Mouse (Mus musculus): Measurements from ENCODE around the gene Vamp1. TPM values are rescaled to one million over a fixed set of nuclear protein-coding genes. Genes with fewer than 3 reads are reported as not detected.
A peak's percentile ranks its signal among the peaks of the same experiment; 100 is the strongest.

Gene Vamp1
- total and polyA plus RNA-seq, 3 experiments: 1.5 to 5.5 TPM; not detected in 1

DNA sequence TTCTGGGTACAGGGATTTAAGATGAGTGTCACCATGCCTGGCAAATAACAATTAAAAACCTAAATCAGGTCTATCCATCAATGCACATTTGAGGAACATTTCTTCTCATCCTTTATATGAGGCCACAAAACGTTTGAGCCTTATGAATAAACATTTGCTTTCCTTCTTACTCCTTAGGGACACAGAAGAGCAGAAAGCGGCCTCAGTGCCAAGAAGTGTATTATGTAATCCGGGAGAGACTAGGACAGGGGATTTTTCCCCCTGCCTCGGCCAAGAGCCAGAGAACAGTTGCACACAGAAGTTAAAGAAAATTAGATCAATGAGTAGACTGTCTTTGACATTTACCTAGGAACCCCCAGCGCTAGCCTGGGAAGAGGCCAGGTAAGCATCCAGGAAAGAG, 33.2 kb upstream of the Vamp1 start:
- no peaks in the 10 kb centered on the region for H3K4me1 ChIP-seq (ENCODE audit: control insufficient read depth in 1 of 2, insufficient read depth in 2 of 2, low read length in 2 of 2)
- H3K36me3 ChIP-seq (ENCODE audit: control insufficient read depth in 1 of 2, insufficient read depth in 2 of 2, low read length in 2 of 2): peaks cover 0 to 44% of the 10 kb centered on the region in 2 experiments; a peak in 2 of 4 replicates
- H3K9ac ChIP-seq (ENCODE audit: control insufficient read depth, low read depth, low read length, poor library complexity, severe bottlenecking): no peak overlapping the region
- H3K27ac ChIP-seq (ENCODE audit: control insufficient read depth, low read depth, low read length): no peak overlapping the region
- no peak overlapping the region for H3K4me3 ChIP-seq (ENCODE audit: control insufficient read depth in 1 of 2, insufficient read depth in 1 of 2, low read depth in 2 of 2, low read length in 2 of 2)
- H3K9me3 ChIP-seq (replicated peaks; ENCODE audit: insufficient read depth, low read length): no peaks in the 10 kb centered on the region
- H3K27me3 ChIP-seq (ENCODE audit: control insufficient read depth in 1 of 2, insufficient read depth in 2 of 2, low read length in 2 of 2): no peaks in the 10 kb centered on the region
- no peak for DNase-seq (ENCODE audit: low read depth, low spot score)
- no peak for TF ChIP-seq CHD2 (IDR thresholded peaks at IDR 0.05; ENCODE audit: low read length)
- TF ChIP-seq SMC3 (IDR thresholded peaks at IDR 0.05; ENCODE audit: low read depth, low read length): no peak
- no peak for TF ChIP-seq MAX (IDR thresholded peaks at IDR 0.05; ENCODE audit: low read length)
- TF ChIP-seq CTCF (IDR thresholded peaks at IDR 0.05 in 2 of 3, conservative IDR thresholded peaks at IDR 0.05 in 1 of 3; ENCODE audit: control insufficient read depth in 1 of 3, insufficient read depth in 1 of 3, low read depth in 2 of 3, low read length in 3 of 3, poor library complexity in 1 of 3, severe bottlenecking in 1 of 3): no peak
- TF ChIP-seq JUND (IDR thresholded peaks at IDR 0.05; ENCODE audit: low read depth, low read length): no peak
- no peak for TF ChIP-seq RAD21 (IDR thresholded peaks at IDR 0.05; ENCODE audit: low read depth, low read length)
- no peak for TF ChIP-seq ZMIZ1 (IDR thresholded peaks at IDR 0.05; ENCODE audit: low read depth, low read length)
- TF ChIP-seq MAFK (IDR thresholded peaks at IDR 0.05; ENCODE audit: borderline replicate concordance, low read depth, low read length): no peak
- TF ChIP-seq TCF12 (IDR thresholded peaks at IDR 0.05; ENCODE audit: low read depth, low read length): no peak
- no peaks in the 10 kb centered on the region; the same call in 1 of the 2 replicates for H3K79me2 ChIP-seq (ENCODE audit: control insufficient read depth, insufficient read depth, low read length, poor library complexity)

DNA sequence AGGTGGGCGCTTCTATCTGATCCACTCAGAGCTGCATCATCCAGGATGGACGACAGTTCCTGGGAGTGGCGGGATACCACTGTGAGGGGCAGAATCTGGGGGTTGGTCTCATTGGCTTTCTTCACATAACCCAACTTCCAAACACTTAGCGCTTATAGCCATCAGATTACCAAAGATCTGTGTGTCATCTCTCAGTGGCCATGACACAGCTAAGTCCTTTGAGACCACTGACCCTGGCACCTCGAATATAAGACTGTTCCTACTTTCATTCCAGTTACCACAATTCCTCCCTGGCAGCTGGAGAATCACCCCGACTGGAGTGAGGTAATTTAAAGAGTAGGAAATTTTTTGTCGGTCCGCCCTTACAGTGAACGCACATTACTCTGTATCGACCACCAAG, 29.1 kb upstream of the Vamp1 start:
- Histone ChIP-seq H3K9ac (ENCODE audit: control insufficient read depth, low read depth, low read length, poor library complexity, severe bottlenecking) (no peak overlapping the region), H3K27me3 (ENCODE audit: control insufficient read depth in 1 of 2, insufficient read depth in 2 of 2, low read length in 2 of 2) (no peaks in the 10 kb centered on the region), H3K9me3 (replicated peaks; ENCODE audit: insufficient read depth, low read length) (no peaks in the 10 kb centered on the region), H3K36me3 (ENCODE audit: control insufficient read depth in 1 of 2, insufficient read depth in 2 of 2, low read length in 2 of 2) (peaks cover 5 to 35% of the 10 kb centered on the region in 2 experiments; a peak in 3 of 4 replicates), H3K4me1 (ENCODE audit: control insufficient read depth in 1 of 2, insufficient read depth in 2 of 2, low read length in 2 of 2) (peaks cover 3 to 5% of the 10 kb centered on the region in 2 experiments; a peak in 2 of 4 replicates), H3K4me3 (ENCODE audit: control insufficient read depth in 1 of 2, insufficient read depth in 1 of 2, low read depth in 2 of 2, low read length in 2 of 2) (no peak overlapping the region), H3K27ac (ENCODE audit: control insufficient read depth, low read depth, low read length) (no peak overlapping the region), H3K79me2 (ENCODE audit: control insufficient read depth, insufficient read depth, low read length, poor library complexity) (peaks cover 19% of the 10 kb centered on the region)
- TF ChIP-seq ETS1 (IDR thresholded peaks at IDR 0.05; ENCODE audit: low read depth, low read length): no peak
- TF ChIP-seq MYB (IDR thresholded peaks at IDR 0.05; ENCODE audit: low read depth, low read length): no peak
- DNase-seq (ENCODE audit: low read depth, low spot score): no peak

DNA sequence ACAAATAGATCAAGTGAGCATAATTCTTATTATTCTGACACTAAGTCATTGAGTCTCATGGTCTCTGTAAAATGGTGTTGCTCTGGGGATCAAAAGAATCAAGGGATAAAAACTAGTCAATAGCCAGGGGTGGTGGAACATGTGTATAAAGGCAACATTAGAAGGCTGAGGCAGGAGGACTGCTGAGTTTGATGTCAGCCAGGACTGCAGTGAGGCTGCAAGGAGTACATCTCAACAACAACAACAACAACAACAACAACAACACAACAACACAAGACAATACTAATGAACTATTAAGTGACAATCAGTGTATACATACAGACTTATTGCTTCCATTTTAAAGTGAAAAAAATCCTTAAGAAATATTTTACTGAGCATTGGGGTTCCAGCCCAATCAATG, 24.5 kb upstream of the Vamp1 start:
- H3K4me3 ChIP-seq (ENCODE audit: control insufficient read depth in 1 of 2, insufficient read depth in 1 of 2, low read depth in 2 of 2, low read length in 2 of 2): peak overlapping the region; percentile 69 to 89
- peaks cover 3 to 11% of the 10 kb centered on the region in 2 experiments; a peak in 3 of 4 replicates for H3K4me1 ChIP-seq (ENCODE audit: control insufficient read depth in 1 of 2, insufficient read depth in 2 of 2, low read length in 2 of 2)
- peak overlapping the region; percentile 85 for H3K27ac ChIP-seq (ENCODE audit: control insufficient read depth, low read depth, low read length)
- peak; percentile 36 for DNase-seq (ENCODE audit: low read depth, low spot score)
- no peaks in the 10 kb centered on the region for H3K9me3 ChIP-seq (replicated peaks; ENCODE audit: insufficient read depth, low read length)
- peaks cover 19 to 21% of the 10 kb centered on the region in 2 experiments for H3K36me3 ChIP-seq (ENCODE audit: control insufficient read depth in 1 of 2, insufficient read depth in 2 of 2, low read length in 2 of 2)
- TF ChIP-seq KAT2A (conservative IDR thresholded peaks at IDR 0.05; ENCODE audit: low read depth, low read length): no peak
- TF ChIP-seq CHD2 (IDR thresholded peaks at IDR 0.05; ENCODE audit: low read length): no peak
- H3K27me3 ChIP-seq (ENCODE audit: control insufficient read depth in 1 of 2, insufficient read depth in 2 of 2, low read length in 2 of 2): no peaks in the 10 kb centered on the region
- H3K9ac ChIP-seq (ENCODE audit: control insufficient read depth, low read depth, low read length, poor library complexity, severe bottlenecking): peak overlapping the region; percentile 91
- H3K79me2 ChIP-seq (ENCODE audit: control insufficient read depth, insufficient read depth, low read length, poor library complexity): peaks cover 36% of the 10 kb centered on the region
